Mouse (Mus musculus): ENCODE data around the gene Fam129a. TPM values are rescaled to one million over a fixed set of nuclear protein-coding genes. Genes with fewer than 3 reads are reported as not detected.

Fam129a gene
- polyA plus RNA-seq, 1 experiment, result 22.4 TPM

GRCm38 (mm10) chr1:151756425-151756728 is 185.4 kb downstream of the Fam129a start:
- no peak for DNase-seq
- peak overlapping the region; percentile 24 for H3K4me3 ChIP-seq (replicated peaks; ENCODE audit: extremely low read depth, low read depth, low read length)
- 24% methylated on average over 1 of the region's 1 CpGs for WGBS

DNA sequence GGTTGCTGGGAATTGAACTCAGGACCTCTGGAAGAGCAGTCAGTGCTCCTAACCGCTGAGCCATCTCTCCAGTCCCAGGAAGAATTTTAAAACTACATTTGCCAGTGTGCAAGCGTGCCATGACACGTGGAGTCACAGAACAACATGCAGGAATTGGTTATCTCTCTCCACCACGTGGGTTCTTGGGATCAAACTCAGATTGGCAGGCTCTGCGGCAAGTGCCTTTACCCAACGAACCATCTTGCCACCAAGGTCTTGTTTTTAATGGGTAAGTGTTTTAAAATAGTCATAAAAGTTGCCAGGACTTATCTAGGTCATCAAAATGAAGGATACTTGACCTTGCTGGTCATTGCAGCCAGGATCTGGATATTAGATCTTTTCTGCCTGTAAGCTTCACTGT is 187.3 kb downstream of the Fam129a start:
- 62% methylated on average over 6 of the region's 6 CpGs for WGBS
- H3K4me1 ChIP-seq (ENCODE audit: control insufficient read depth, insufficient read depth, low read length), result peaks cover 8% of the 10 kb centered on the region
- DNase-seq, result no peak
- H3K4me3 ChIP-seq (replicated peaks; ENCODE audit: extremely low read depth, low read depth, low read length), result no peak overlapping the region
- TF ChIP-seq CTCF (IDR thresholded peaks at IDR 0.05; ENCODE audit: insufficient read depth, low read length) (no peak), POLR2A (IDR thresholded peaks at IDR 0.05; ENCODE audit: borderline replicate concordance, extremely low read depth, low read depth, low read length) (no peak)

More at GRCm38 (mm10) chr1:151756425-151756728, 185.4 kb downstream of the Fam129a start:
- TF ChIP-seq CTCF (IDR thresholded peaks at IDR 0.05; ENCODE audit: insufficient read depth, low read length) (no peak), POLR2A (IDR thresholded peaks at IDR 0.05; ENCODE audit: borderline replicate concordance, extremely low read depth, low read depth, low read length) (no peak)
- H3K4me1 ChIP-seq (ENCODE audit: control insufficient read depth, insufficient read depth, low read length), result peaks cover 8% of the 10 kb centered on the region

DNA sequence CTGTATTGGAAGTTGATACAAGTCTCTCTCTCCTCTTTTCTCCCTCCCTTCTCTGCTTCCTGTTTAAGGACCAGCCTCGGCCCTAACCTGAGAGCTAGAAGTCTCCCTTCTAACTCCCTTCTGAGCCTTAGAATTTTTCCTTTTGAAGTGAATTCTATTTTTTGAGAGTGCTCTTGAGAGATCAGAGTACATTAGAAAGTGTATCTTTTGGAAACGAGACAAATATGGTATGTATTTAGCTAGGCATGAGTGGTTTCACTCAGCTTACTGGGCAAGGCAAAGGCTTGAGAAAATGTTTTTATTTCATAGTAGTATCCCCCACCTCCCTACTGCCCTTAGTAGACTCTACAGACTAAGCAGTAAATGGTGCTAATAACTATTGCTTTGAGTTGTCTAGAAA is 188.0 kb downstream of the Fam129a start:
- TF ChIP-seq POLR2A (IDR thresholded peaks at IDR 0.05; ENCODE audit: borderline replicate concordance, extremely low read depth, low read depth, low read length), result no peak
- TF ChIP-seq CTCF (IDR thresholded peaks at IDR 0.05; ENCODE audit: insufficient read depth, low read length), result no peak
- no peak for DNase-seq
- peaks cover 8% of the 10 kb centered on the region for H3K4me1 ChIP-seq (ENCODE audit: control insufficient read depth, insufficient read depth, low read length)
- WGBS, result 38% methylated on average over 2 of the region's 2 CpGs
- H3K4me3 ChIP-seq (replicated peaks; ENCODE audit: extremely low read depth, low read depth, low read length), result no peak overlapping the region

- peaks cover 2% of the 10 kb centered on the region; the same call in 1 of the 2 replicates for H3K4me1 ChIP-seq (ENCODE audit: control insufficient read depth, insufficient read depth, low read length)
- 54% methylated on average over 3 of the region's 3 CpGs for WGBS
- TF ChIP-seq POLR2A (IDR thresholded peaks at IDR 0.05; ENCODE audit: borderline replicate concordance, extremely low read depth, low read depth, low read length), result no peak
- no peak for TF ChIP-seq CTCF (IDR thresholded peaks at IDR 0.05; ENCODE audit: insufficient read depth, low read length)
- no peak overlapping the region for H3K4me3 ChIP-seq (replicated peaks; ENCODE audit: extremely low read depth, low read depth, low read length)
- no peak for DNase-seq
Observed at GRCm38 (mm10) chr1:151764236-151764635, 193.2 kb downstream of the Fam129a start.

DNA sequence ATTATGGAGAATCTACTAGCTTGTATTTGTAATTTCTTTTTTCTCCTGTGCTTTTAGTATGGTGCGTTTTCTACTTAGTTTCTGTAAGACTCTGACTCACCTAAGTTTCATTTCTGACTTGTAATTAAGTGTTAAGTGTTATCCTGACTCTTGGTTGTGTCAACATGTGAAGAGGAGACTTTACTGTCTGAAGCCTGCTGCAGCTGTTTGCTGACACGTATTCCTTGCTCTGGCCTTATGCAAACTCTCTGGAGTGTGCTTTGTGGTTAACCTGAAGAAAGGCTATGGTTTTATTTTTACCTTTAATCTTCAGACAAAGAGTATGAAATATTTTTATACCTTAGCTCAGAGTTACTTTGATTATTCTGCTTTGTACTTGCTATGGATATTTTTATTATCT is 195.2 kb downstream of the Fam129a start:
- peaks cover 2% of the 10 kb centered on the region; the same call in 1 of the 2 replicates for H3K4me1 ChIP-seq (ENCODE audit: control insufficient read depth, insufficient read depth, low read length)
- no peak for DNase-seq
- WGBS, result 60% methylated on average over 2 of the region's 2 CpGs
- H3K4me3 ChIP-seq (replicated peaks; ENCODE audit: extremely low read depth, low read depth, low read length), result no peak overlapping the region
- TF ChIP-seq CTCF (IDR thresholded peaks at IDR 0.05; ENCODE audit: insufficient read depth, low read length) (no peak), POLR2A (IDR thresholded peaks at IDR 0.05; ENCODE audit: borderline replicate concordance, extremely low read depth, low read depth, low read length) (no peak)

DNA sequence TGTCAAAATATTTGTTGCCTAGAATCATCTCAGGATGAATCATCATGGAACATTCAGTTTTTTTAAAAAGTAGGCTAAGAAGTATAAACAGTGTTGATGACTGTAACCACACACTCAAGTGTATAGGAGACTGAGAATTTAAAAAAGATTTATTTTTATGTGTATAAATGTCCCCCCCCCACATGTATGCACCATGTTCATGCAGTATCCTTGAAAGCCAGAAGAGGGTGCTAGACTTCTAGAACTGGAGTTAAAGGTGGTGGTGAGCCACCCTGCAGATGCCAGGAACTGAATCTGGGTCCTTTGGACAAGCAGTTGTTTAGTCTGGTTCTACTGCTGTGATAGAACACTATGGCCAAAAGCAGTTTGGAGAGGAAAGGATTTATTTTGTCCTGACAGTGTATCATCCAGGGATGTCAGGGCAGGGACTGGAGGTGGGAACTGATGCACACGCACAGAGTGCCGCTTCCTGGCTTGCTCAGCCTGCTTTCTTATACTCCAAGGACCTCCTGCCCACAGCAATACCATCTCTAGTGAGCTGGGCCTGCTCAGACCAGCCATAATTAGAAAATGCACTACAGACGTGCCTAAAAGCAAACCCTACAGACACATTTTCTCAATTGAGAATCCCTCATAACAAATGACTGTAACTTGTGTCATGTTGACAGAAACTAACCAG is 196.1 kb downstream of the Fam129a start:
- no peak for DNase-seq
- 82% methylated on average over 3 of the region's 3 CpGs for WGBS
- Histone ChIP-seq H3K4me3 (replicated peaks; ENCODE audit: extremely low read depth, low read depth, low read length) (no peak overlapping the region), H3K4me1 (ENCODE audit: control insufficient read depth, insufficient read depth, low read length) (peaks cover 2% of the 10 kb centered on the region; the same call in 1 of the 2 replicates)
- TF ChIP-seq POLR2A (IDR thresholded peaks at IDR 0.05; ENCODE audit: borderline replicate concordance, extremely low read depth, low read depth, low read length), result no peak
- TF ChIP-seq CTCF (IDR thresholded peaks at IDR 0.05; ENCODE audit: insufficient read depth, low read length), result no peak

DNA sequence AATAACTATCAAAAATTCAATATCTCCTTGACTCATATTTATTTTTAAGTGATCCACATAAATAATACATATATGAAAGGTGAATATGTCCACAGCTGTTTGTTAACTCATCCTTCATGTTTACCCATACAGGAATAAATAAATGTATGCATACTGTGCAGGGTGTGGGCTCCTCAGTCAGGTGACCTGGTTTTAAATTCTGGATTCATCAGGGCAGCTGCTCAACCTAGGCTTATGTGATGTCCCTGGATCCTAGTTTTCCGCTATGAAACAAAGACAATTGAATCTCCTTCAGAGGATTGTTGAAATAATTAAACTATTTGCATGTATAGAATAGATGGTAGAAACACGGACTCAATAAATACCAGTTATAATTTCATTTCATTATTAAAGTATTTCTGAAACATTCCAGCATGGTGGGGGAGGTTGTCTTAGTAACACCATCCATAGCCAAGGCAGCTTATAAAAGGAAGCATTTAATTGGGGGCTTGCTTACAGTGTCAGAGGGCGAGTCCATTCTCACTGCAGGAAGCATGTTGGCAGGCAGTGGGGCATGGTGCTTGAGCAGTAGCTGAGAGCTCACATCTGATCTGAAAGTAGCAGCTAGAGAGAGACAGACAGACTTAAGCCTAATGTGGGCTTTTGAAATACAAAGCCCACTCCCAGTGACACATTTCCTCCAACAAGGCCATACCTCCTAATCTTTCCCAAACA is 198.4 kb downstream of the Fam129a start:
- Histone ChIP-seq H3K4me3 (replicated peaks; ENCODE audit: extremely low read depth, low read depth, low read length) (no peak overlapping the region), H3K4me1 (ENCODE audit: control insufficient read depth, insufficient read depth, low read length) (0 out of 2 replicates have a peak, but pooled peaks cover 2% of the 10 kb centered on the region)
- no peak for DNase-seq
- no peak for TF ChIP-seq CTCF (IDR thresholded peaks at IDR 0.05; ENCODE audit: insufficient read depth, low read length)
- TF ChIP-seq POLR2A (IDR thresholded peaks at IDR 0.05; ENCODE audit: borderline replicate concordance, extremely low read depth, low read depth, low read length), result no peak
- WGBS, result 86% methylated on average over 3 of the region's 3 CpGs

Other genes with a start within 250 kb of the Fam129a start
- gene Ivns1abp, start 226.7 kb upstream of the Fam129a start, polyA plus RNA-seq (2012; rRNA removed), result 43.0 and 48.9 TPM in 2 replicates
- gene Swt1, start 142.7 kb upstream of the Fam129a start, polyA plus RNA-seq (2012; rRNA removed), result 12.2 and 14.2 TPM in 2 replicates
- gene Trmt1l, start 142.6 kb upstream of the Fam129a start, polyA plus RNA-seq (2012; rRNA removed), result 13.2 and 13.8 TPM in 2 replicates
- 9.4 and 12.0 TPM in 2 replicates for gene Rnf2, start 70.2 kb upstream of the Fam129a start, polyA plus RNA-seq (2012; rRNA removed)
- gene Edem3, start 184.2 kb downstream of the Fam129a start, polyA plus RNA-seq (2012; rRNA removed), result 8.2 and 8.5 TPM in 2 replicates